Mouse (Mus musculus): ENCODE data around the gene Insig2. TPM values are rescaled to one million over a fixed set of nuclear protein-coding genes. Genes with fewer than 3 reads are reported as not detected.

Insig2 gene
- polyA plus RNA-seq, 1 experiment from 2014 or later: 26.1 TPM

- ATAC-seq (ENCODE audit: low FRiP score): no peak
- no peaks in the 10 kb centered on the region for H3K9me3 ChIP-seq
- no peaks in the 10 kb centered on the region for H3K36me3 ChIP-seq (replicated peaks)
- no peak overlapping the region for H3K4me2 ChIP-seq
- H3K4me1 ChIP-seq: no peaks in the 10 kb centered on the region
- no peaks in the 10 kb centered on the region for H3K27me3 ChIP-seq
- no peak overlapping the region for H3K9ac ChIP-seq
- 87% methylated on average over 4 of the region's 4 CpGs for WGBS
- H3K4me3 ChIP-seq (replicated peaks): no peak overlapping the region
- no peak overlapping the region for H3K27ac ChIP-seq
Observed at GRCm38 (mm10) chr1:121348875-121349847, 16.8 kb upstream of the Insig2 start.

DNA sequence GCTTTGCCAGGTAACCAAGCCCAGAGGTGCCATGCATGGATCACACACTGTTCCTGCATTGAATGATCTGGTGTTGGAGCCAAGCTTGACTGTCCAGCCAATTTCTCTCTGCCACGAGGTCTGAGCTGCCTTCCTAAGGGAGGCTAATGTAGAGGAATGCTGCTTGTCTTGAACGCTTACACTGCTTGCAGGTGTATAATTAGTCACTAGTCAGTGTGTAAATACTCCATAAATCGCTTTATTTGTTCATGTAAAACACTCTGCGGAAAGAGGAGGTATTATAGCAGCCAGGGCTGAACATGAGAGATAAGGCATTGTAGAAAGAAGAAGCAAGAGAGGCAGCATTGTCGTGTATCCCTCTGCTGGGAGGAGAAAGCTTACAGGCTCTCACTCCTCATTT is 11.6 kb upstream of the Insig2 start:
- no peaks in the 10 kb centered on the region for H3K4me1 ChIP-seq
- H3K27me3 ChIP-seq: no peaks in the 10 kb centered on the region
- no peak overlapping the region for H3K9ac ChIP-seq
- H3K4me2 ChIP-seq: no peak overlapping the region
- H3K36me3 ChIP-seq (replicated peaks): no peaks in the 10 kb centered on the region
- H3K4me3 ChIP-seq (replicated peaks): no peak overlapping the region
- ATAC-seq (ENCODE audit: low FRiP score): no peak
- 80% methylated on average over 5 of the region's 5 CpGs for WGBS
- H3K27ac ChIP-seq: no peak overlapping the region
- H3K9me3 ChIP-seq: no peaks in the 10 kb centered on the region

DNA sequence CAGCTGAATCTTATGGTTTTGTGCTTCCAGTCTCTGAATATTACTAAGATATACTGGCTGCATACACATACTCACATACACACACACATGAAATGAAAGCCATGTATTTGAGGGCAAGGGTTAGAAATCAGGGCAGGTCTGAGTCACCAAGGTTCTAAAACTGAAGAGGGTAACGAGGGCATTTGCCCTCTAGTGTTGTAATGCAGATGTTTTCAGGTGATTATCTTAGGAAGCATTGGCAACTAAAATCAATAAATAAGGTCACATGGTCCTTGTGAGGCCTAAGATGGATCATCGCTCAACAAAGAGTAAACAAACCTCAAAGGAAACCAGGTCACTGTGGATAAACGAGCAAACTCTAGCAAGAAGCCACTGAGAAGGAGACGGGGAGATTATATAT is 3.4 kb upstream of the Insig2 start:
- no peak overlapping the region for H3K9ac ChIP-seq
- WGBS: 77% methylated on average over 4 of the region's 4 CpGs

DNA sequence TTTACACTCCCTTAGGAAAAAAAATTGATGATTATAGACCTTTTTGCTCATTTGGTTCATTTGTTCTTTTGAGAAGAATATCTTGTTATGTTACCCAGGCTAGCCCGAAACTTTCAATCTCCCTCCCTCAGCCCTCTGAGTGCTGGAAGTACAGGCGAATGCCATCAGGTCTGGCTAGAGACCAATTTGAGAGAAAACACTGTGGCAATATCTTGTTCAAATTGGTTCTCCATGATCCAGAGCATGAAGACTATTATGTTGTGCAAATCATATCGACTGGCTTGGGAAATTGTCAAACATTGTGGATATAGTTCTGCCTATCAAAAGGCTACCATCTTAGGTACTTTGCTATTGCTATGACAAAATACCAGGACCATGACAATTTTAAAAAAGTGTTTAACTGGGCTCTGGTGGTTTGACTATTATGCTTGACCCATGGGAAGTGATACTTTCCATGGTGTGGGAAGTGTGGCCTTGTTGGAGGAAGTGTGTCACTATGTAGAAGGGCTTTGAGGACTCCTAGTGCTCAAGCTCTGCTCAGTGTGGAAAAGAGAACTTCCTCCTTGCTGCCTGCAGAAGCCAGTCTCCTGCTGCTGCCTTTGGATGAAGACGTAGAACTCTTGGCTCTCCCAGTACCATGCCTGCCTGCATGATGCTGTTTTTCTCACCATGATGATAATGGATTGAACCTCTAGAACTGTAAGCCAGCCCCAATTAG is 1.8 kb upstream of the Insig2 start:
- WGBS: 88% methylated on average over 4 of the region's 4 CpGs

More for the DNA sequence above, 3.4 kb upstream of the Insig2 start:
- H3K9me3 ChIP-seq: no peaks in the 10 kb centered on the region
- no peaks in the 10 kb centered on the region for H3K4me1 ChIP-seq
- H3K27me3 ChIP-seq: no peaks in the 10 kb centered on the region
- no peak overlapping the region for H3K27ac ChIP-seq
- no peak overlapping the region for H3K4me2 ChIP-seq
- ATAC-seq (ENCODE audit: low FRiP score): no peak
- H3K4me3 ChIP-seq (replicated peaks): no peak overlapping the region
- H3K36me3 ChIP-seq (replicated peaks): no peaks in the 10 kb centered on the region; the same call in 1 of the 2 replicates

DNA sequence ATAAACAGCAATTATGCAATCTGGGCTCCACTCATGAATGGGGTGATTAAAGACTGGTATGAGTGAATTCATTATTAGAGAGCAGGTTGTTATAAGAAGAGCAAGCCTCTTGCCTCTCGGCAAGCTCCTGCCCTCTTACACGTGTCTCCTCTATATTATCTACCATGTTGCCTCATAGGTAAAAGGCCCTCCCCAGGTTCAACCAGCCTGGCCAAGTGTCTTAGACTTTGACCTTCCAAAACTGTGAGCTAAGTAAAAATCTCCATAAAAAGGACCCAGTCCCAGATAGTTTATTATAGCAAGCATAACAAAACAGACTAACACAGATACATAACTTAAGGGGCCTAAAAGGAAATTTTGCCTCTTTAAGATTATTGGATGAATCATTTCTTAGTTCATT is 1.8 kb downstream of the Insig2 start:
- WGBS: 85% methylated on average over 2 of the region's 2 CpGs
- Histone ChIP-seq H3K9me3 (no peaks in the 10 kb centered on the region), H3K9ac (no peak overlapping the region), H3K4me1 (peaks cover 19% of the 10 kb centered on the region), H3K27ac (no peak overlapping the region), H3K36me3 (replicated peaks) (no peaks in the 10 kb centered on the region; the same call in 1 of the 2 replicates), H3K4me2 (no peak overlapping the region), H3K27me3 (no peaks in the 10 kb centered on the region), H3K4me3 (replicated peaks) (no peak overlapping the region)
- no peak for ATAC-seq (ENCODE audit: low FRiP score)

More for the DNA sequence above, 1.8 kb upstream of the Insig2 start:
- Histone ChIP-seq H3K27ac (no peak overlapping the region), H3K4me1 (no peaks in the 10 kb centered on the region), H3K4me2 (no peak overlapping the region), H3K9me3 (no peaks in the 10 kb centered on the region), H3K4me3 (replicated peaks) (no peak overlapping the region), H3K27me3 (no peaks in the 10 kb centered on the region), H3K9ac (no peak overlapping the region), H3K36me3 (replicated peaks) (no peaks in the 10 kb centered on the region; the same call in 1 of the 2 replicates)
- ATAC-seq (ENCODE audit: low FRiP score): no peak

DNA sequence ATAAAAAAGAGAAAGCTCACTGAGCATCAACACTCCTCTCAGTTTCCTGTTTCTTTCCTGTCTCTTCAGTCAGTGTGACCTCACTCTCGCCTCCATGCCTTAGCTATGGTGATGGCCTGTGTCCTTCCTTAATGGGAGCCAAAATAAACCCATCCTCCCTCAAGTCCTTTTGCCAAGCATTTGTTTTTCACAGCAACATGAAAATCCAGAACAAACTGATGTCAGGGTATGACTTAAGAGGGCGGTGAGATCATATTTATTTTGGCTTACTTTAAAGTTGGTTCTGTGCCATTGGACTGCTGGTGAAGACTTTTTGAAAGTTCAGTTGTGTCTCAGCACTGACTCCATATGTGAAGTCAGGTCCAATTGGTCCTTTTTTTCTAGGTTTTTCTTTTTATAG is 3.0 kb downstream of the Insig2 start:
- Histone ChIP-seq H3K27ac (no peak overlapping the region), H3K27me3 (no peaks in the 10 kb centered on the region), H3K4me2 (no peak overlapping the region), H3K4me1 (peaks cover 19% of the 10 kb centered on the region), H3K9me3 (no peaks in the 10 kb centered on the region), H3K36me3 (replicated peaks) (no peaks in the 10 kb centered on the region; the same call in 1 of the 2 replicates), H3K9ac (no peak overlapping the region), H3K4me3 (replicated peaks) (no peak overlapping the region)
- no peak for ATAC-seq (ENCODE audit: low FRiP score)
- 95% methylated on average over 2 of the region's 2 CpGs for WGBS

DNA sequence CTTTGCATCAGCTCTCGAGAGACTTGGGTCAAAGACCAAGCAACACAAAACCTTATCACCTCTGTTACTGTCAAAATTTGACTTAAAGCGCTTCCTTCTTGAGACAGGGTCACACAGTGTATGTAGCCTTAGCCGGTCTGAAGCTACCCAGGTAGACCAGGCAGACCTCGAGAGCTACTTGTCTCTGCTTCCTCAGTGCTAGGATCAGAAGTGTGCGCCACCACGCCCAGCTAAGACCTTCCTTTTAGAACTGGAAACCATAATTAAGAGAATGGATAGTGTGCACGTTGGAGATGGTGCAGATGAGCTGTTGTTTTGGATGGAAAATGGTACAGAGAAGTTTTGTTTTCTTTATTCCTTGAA is 4.2 kb downstream of the Insig2 start:
- peak; percentile 52 for ATAC-seq (ENCODE audit: low FRiP score)
- 6% methylated on average over 7 of the region's 7 CpGs for WGBS

GRCm38 (mm10) chr1:121327344-121328192 is 4.8 kb downstream of the Insig2 start:
- Histone ChIP-seq H3K27me3 (no peaks in the 10 kb centered on the region), H3K4me2 (peak overlapping the region; percentile 65), H3K9me3 (no peaks in the 10 kb centered on the region), H3K27ac (peak overlapping the region; percentile 94), H3K9ac (peak overlapping the region; percentile 78), H3K4me1 (peaks cover 19% of the 10 kb centered on the region), H3K36me3 (replicated peaks) (no peaks in the 10 kb centered on the region; the same call in 1 of the 2 replicates), H3K4me3 (replicated peaks) (peak overlapping the region; percentile 74)
- peak; percentile 99 for ATAC-seq (ENCODE audit: low FRiP score)
- WGBS: under 1% methylated on average over 55 of the region's 55 CpGs

More for the DNA sequence above, 4.2 kb downstream of the Insig2 start:
- Histone ChIP-seq H3K36me3 (replicated peaks) (no peaks in the 10 kb centered on the region; the same call in 1 of the 2 replicates), H3K27me3 (no peaks in the 10 kb centered on the region), H3K4me2 (peak overlapping the region; percentile 65), H3K9me3 (no peaks in the 10 kb centered on the region), H3K9ac (peak overlapping the region; percentile 78), H3K27ac (peak overlapping the region; percentile 94), H3K4me3 (replicated peaks) (peak overlapping the region; percentile 74), H3K4me1 (peaks cover 19% of the 10 kb centered on the region)

GRCm38 (mm10) chr1:121326591-121327343 is 5.6 kb downstream of the Insig2 start:
- Histone ChIP-seq H3K9ac (peak overlapping the region; percentile 78), H3K4me1 (peaks cover 19% of the 10 kb centered on the region), H3K27me3 (no peaks in the 10 kb centered on the region), H3K36me3 (replicated peaks) (no peaks in the 10 kb centered on the region; the same call in 1 of the 2 replicates), H3K4me3 (replicated peaks) (peak overlapping the region; percentile 74), H3K27ac (no peak overlapping the region), H3K4me2 (peak overlapping the region; percentile 65), H3K9me3 (no peaks in the 10 kb centered on the region)
- WGBS: 26% methylated on average over 18 of the region's 18 CpGs
- 0 out of 2 replicates have a peak, but pooled peaks have one; percentile 0 for ATAC-seq (ENCODE audit: low FRiP score)

DNA sequence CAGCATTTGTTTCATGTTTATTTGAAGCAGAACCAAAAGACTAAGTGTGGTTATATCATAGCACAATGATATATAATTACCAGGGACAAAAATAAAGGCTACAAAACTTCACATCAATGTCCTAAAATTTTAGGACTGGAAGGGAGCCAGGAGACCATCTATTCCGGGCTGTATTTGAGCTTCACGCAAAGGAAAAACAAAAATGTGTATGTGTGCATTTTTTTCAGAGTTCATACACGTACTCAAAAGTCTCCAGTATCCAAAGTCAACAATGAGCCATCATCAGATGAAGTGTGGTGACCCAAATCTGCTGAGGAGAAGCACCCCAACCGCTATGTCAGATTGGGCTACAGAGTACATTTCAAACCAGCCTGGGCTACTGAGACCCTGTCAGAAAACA is 8.9 kb downstream of the Insig2 start:
- Histone ChIP-seq H3K27me3 (no peaks in the 10 kb centered on the region), H3K4me3 (replicated peaks) (no peak overlapping the region), H3K9me3 (no peaks in the 10 kb centered on the region), H3K36me3 (replicated peaks) (peaks cover 5% of the 10 kb centered on the region; the same call in 1 of the 2 replicates), H3K4me1 (peaks cover 17% of the 10 kb centered on the region), H3K27ac (no peak overlapping the region), H3K9ac (no peak overlapping the region), H3K4me2 (no peak overlapping the region)
- 82% methylated on average over 4 of the region's 4 CpGs for WGBS
- no peak for ATAC-seq (ENCODE audit: low FRiP score)

GRCm38 (mm10) chr1:121314766-121315428 is 17.5 kb downstream of the Insig2 start:
- Histone ChIP-seq H3K4me2 (no peak overlapping the region), H3K9me3 (no peaks in the 10 kb centered on the region), H3K27me3 (no peaks in the 10 kb centered on the region), H3K4me3 (replicated peaks) (no peak overlapping the region), H3K27ac (peak overlapping the region; percentile 37; the same call in 1 of the 2 replicates), H3K36me3 (replicated peaks) (peaks cover 22% of the 10 kb centered on the region), H3K4me1 (peaks cover 2% of the 10 kb centered on the region; the same call in 1 of the 2 replicates), H3K9ac (no peak overlapping the region)
- ATAC-seq (ENCODE audit: low FRiP score): no peak
- WGBS: 76% methylated on average over 3 of the region's 3 CpGs
